Comparison of ENCODE assay signal across 14 mouse cellular contexts in genomic region chr6:30907970-30908369, GRCm38 (mm10). TPM values are rescaled to one million over a fixed set of nuclear protein-coding genes. Genes with fewer than 3 reads are reported as not detected.
DNase-seq lines count a peak whose midpoint lies in the region; ATAC-seq lines count a peak whose summit lies in the region.
"Had no signal": no experiment of that assay in that cellular context is flagged by ENCODE, and none has a peak within 500 bp of the region (broad histone marks: within the 10 kb centered on the region; RNA-seq: fewer than 3 reads in every experiment).

No protein-coding gene starts in this region.

- H3K27me3 ChIP-seq in hindbrain, embryonic 15.5 days: no peaks in the 10 kb centered on the region
- H3K27me3 ChIP-seq in hindbrain, embryonic 12.5 days: no peaks in the 10 kb centered on the region
- H3K27me3 ChIP-seq: CH12.LX; limb, embryonic 12.5 days had no signal

- H3K4me3 ChIP-seq in hindbrain, embryonic 15.5 days: no peak overlapping the region
- H3K4me3 ChIP-seq in hindbrain, embryonic 12.5 days: no peak overlapping the region
- H3K4me3 ChIP-seq: erythroblast, embryonic 14.5 days; limb, embryonic 12.5 days had no signal

- no peaks in the 10 kb centered on the region for H3K36me3 ChIP-seq in hindbrain, embryonic 15.5 days
- H3K36me3 ChIP-seq in hindbrain, embryonic 12.5 days: no peaks in the 10 kb centered on the region
- H3K36me3 ChIP-seq: limb, embryonic 12.5 days had no signal

- 0 out of 2 replicates have a peak, but pooled peaks cover 3% of the 10 kb centered on the region for H3K4me1 ChIP-seq in hindbrain, embryonic 15.5 days (replicated peaks)
- no peaks in the 10 kb centered on the region for H3K4me1 ChIP-seq in hindbrain, embryonic 12.5 days

- WGBS in hindbrain, embryonic 15.5 days: 46% methylated on average over 3 of the region's 3 CpGs
- WGBS in hindbrain, embryonic 12.5 days: 39% methylated on average over 3 of the region's 3 CpGs

- ATAC-seq in hindbrain, embryonic 15.5 days (ENCODE audit: low FRiP score, low read depth): no peak
- ATAC-seq in hindbrain, embryonic 12.5 days (ENCODE audit: low FRiP score): no peak

- no peak overlapping the region for H3K4me2 ChIP-seq in hindbrain, embryonic 15.5 days
- no peak overlapping the region for H3K4me2 ChIP-seq in hindbrain, embryonic 12.5 days (replicated peaks)
- H3K4me2 ChIP-seq: limb, embryonic 12.5 days had no signal

- no peaks in the 10 kb centered on the region for H3K9me3 ChIP-seq in hindbrain, embryonic 15.5 days
- H3K9me3 ChIP-seq in hindbrain, embryonic 12.5 days (replicated peaks): no peaks in the 10 kb centered on the region
- H3K9me3 ChIP-seq: limb, embryonic 12.5 days had no signal

- 0 out of 2 replicates have a peak overlapping the region, but pooled peaks have one; percentile 34 for H3K27ac ChIP-seq in hindbrain, embryonic 15.5 days (replicated peaks)
- no peak overlapping the region for H3K27ac ChIP-seq in hindbrain, embryonic 12.5 days
- H3K27ac ChIP-seq: limb, embryonic 12.5 days had no signal

- H3K9ac ChIP-seq in hindbrain, embryonic 15.5 days: no peak overlapping the region
- no peak overlapping the region for H3K9ac ChIP-seq in hindbrain, embryonic 12.5 days
- H3K9ac ChIP-seq: limb, embryonic 12.5 days had no signal

- peak; percentile 81 to 85 for DNase-seq in frontal cortex, adult 2 months (ENCODE audit: extremely low spot score in 1 of 2, low spot score in 1 of 2)
- DNase-seq in left cerebral cortex, adult 9 months (ENCODE audit: low spot score in 2 of 2): peak; percentile 65 to 84
- peak; percentile 30 to 32 for DNase-seq in right cerebral cortex, postnatal 10 days (ENCODE audit: low spot score in 2 of 2)
- no peak for DNase-seq in cerebellum, postnatal 10 days
- no peak for DNase-seq in cerebellum, postnatal 36 days
- DNase-seq: cerebellum, adult 9-11 months; kidney, adult 2 months; lung, adult 2 months had no signal

RNA-seq across cellular contexts. Expression of gene Tsga13, which starts 7.4 kb away (rescaled TPM):
- polyA plus RNA-seq in hindbrain, embryonic 15.5 days (2015; fragmentation: Nextera tagmentation; extraction: Ambion mirVana): 0.26 TPM in 1 of 2 replicates, not detected in the other
- polyA plus RNA-seq in hindbrain, embryonic 12.5 days (2016; fragmentation: Nextera tagmentation; extraction: Ambion mirVana): 0.25 TPM in 1 of 2 replicates, not detected in the other
- 0.27 and 0.32 TPM in 2 replicates for polyA plus RNA-seq in frontal cortex, adult 2 months (2012; rRNA removed)
- polyA plus RNA-seq: erythroblast, embryonic 14.5 days; kidney, adult 2 months; limb, embryonic 12.5 days; lung, adult 2 months; neural tube, embryonic 14.5 days had no signal

RNA-seq across cellular contexts. Expression of gene Copg2, which starts 11.4 kb away (rescaled TPM):
- 27.8 and 28.2 TPM in 2 replicates for polyA plus RNA-seq in hindbrain, embryonic 15.5 days (2015; fragmentation: Nextera tagmentation; extraction: Ambion mirVana)
- 27.7 and 38.9 TPM in 2 replicates for polyA plus RNA-seq in hindbrain, embryonic 12.5 days (2016; fragmentation: Nextera tagmentation; extraction: Ambion mirVana)
- 35.8 and 64.0 TPM in 2 replicates for polyA plus RNA-seq in frontal cortex, adult 2 months (2012; rRNA removed)

RNA-seq across cellular contexts. Expression of gene Klf14, which starts 50.9 kb away (rescaled TPM):
- 0.22 and 0.25 TPM in 2 replicates for polyA plus RNA-seq in hindbrain, embryonic 15.5 days (2015; fragmentation: Nextera tagmentation; extraction: Ambion mirVana)
- 0.44 and 0.91 TPM in 2 replicates for polyA plus RNA-seq in hindbrain, embryonic 12.5 days (2016; fragmentation: Nextera tagmentation; extraction: Ambion mirVana)
- polyA plus RNA-seq in frontal cortex, adult 2 months (2012; rRNA removed): 0.21 and 0.24 TPM in 2 replicates
- polyA plus RNA-seq: erythroblast, embryonic 14.5 days; kidney, adult 2 months; lung, adult 2 months had no signal

Comparison
In these comparisons a context has a peak if more than half of its experiments do, and no peak if none do; other contexts are left out.
1. DNase-seq: peak in frontal cortex, adult 2 months (2 of 2), left cerebral cortex, adult 9 months (2 of 2) and right cerebral cortex, postnatal 10 days (2 of 2); none in cerebellum, postnatal 10 days (0 of 2) and cerebellum, postnatal 36 days (0 of 2).